Mouse (Mus musculus): ENCODE measurements around the gene Lztr1. TPM values are rescaled to one million over a fixed set of nuclear protein-coding genes. Genes with fewer than 3 reads are reported as not detected.

Gene Lztr1
- polyA plus RNA-seq, 1 experiment = 303 TPM

- TF ChIP-seq CTCF (IDR thresholded peaks at IDR 0.05; ENCODE audit: borderline replicate concordance, control insufficient read depth, extremely low read depth, insufficient read depth, low read length, poor library complexity) (no peak), POLR2A (IDR thresholded peaks at IDR 0.05; ENCODE audit: control insufficient read depth, extremely low read depth, insufficient read depth, low read length, poor library complexity) (no peak)
- Histone ChIP-seq H3K4me3 (ENCODE audit: control insufficient read depth, insufficient read depth, low read length) (no peak overlapping the region), H3K27ac (ENCODE audit: control insufficient read depth, insufficient read depth, low read length) (no peak overlapping the region), H3K36me3 (ENCODE audit: control insufficient read depth, insufficient read depth, low read length) (peaks cover 33% of the 10 kb centered on the region), H3K27me3 (ENCODE audit: control insufficient read depth, insufficient read depth, low read length) (no peaks in the 10 kb centered on the region), H3K4me1 (replicated peaks; ENCODE audit: control insufficient read depth, insufficient read depth, low read length) (peaks cover 3% of the 10 kb centered on the region)
- DNase-seq = peak; percentile 42
Observed at GRCm38 (mm10) chr16:17474091-17474490, 34.4 kb upstream of the Lztr1 start.

GRCm38 (mm10) chr16:17474761-17475160 lies 33.7 kb upstream of the Lztr1 start:
- DNase-seq = peak; percentile 24
- no peak overlapping the region for H3K4me3 ChIP-seq (ENCODE audit: control insufficient read depth, insufficient read depth, low read length)

GRCm38 (mm10) chr16:17475326-17475725 lies 33.2 kb upstream of the Lztr1 start:
- Histone ChIP-seq H3K36me3 (ENCODE audit: control insufficient read depth, insufficient read depth, low read length) (peaks cover 20% of the 10 kb centered on the region), H3K4me1 (replicated peaks; ENCODE audit: control insufficient read depth, insufficient read depth, low read length) (peaks cover 3% of the 10 kb centered on the region), H3K27ac (ENCODE audit: control insufficient read depth, insufficient read depth, low read length) (no peak overlapping the region), H3K4me3 (ENCODE audit: control insufficient read depth, insufficient read depth, low read length) (no peak overlapping the region), H3K27me3 (ENCODE audit: control insufficient read depth, insufficient read depth, low read length) (no peaks in the 10 kb centered on the region)
- TF ChIP-seq POLR2A (IDR thresholded peaks at IDR 0.05; ENCODE audit: control insufficient read depth, extremely low read depth, insufficient read depth, low read length, poor library complexity) (no peak), CTCF (IDR thresholded peaks at IDR 0.05; ENCODE audit: borderline replicate concordance, control insufficient read depth, extremely low read depth, insufficient read depth, low read length, poor library complexity) (no peak)
- 98% methylated on average over 4 of the region's 4 CpGs for WGBS
- no peak for DNase-seq

More at GRCm38 (mm10) chr16:17474761-17475160, 33.7 kb upstream of the Lztr1 start:
- H3K27ac ChIP-seq (ENCODE audit: control insufficient read depth, insufficient read depth, low read length) = no peak overlapping the region
- TF ChIP-seq POLR2A (IDR thresholded peaks at IDR 0.05; ENCODE audit: control insufficient read depth, extremely low read depth, insufficient read depth, low read length, poor library complexity) (no peak), CTCF (IDR thresholded peaks at IDR 0.05; ENCODE audit: borderline replicate concordance, control insufficient read depth, extremely low read depth, insufficient read depth, low read length, poor library complexity) (no peak)
- H3K4me1 ChIP-seq (replicated peaks; ENCODE audit: control insufficient read depth, insufficient read depth, low read length) = peaks cover 3% of the 10 kb centered on the region
- H3K27me3 ChIP-seq (ENCODE audit: control insufficient read depth, insufficient read depth, low read length) = no peaks in the 10 kb centered on the region
- 47% methylated on average over 2 of the region's 2 CpGs for WGBS
- peaks cover 26% of the 10 kb centered on the region for H3K36me3 ChIP-seq (ENCODE audit: control insufficient read depth, insufficient read depth, low read length)

- Histone ChIP-seq H3K27me3 (ENCODE audit: control insufficient read depth, insufficient read depth, low read length) (no peaks in the 10 kb centered on the region), H3K27ac (ENCODE audit: control insufficient read depth, insufficient read depth, low read length) (no peak overlapping the region), H3K4me1 (replicated peaks; ENCODE audit: control insufficient read depth, insufficient read depth, low read length) (peaks cover 3% of the 10 kb centered on the region), H3K4me3 (ENCODE audit: control insufficient read depth, insufficient read depth, low read length) (no peak overlapping the region), H3K36me3 (ENCODE audit: control insufficient read depth, insufficient read depth, low read length) (peaks cover 3% of the 10 kb centered on the region)
- no peak for DNase-seq
- 50% methylated on average over 4 of the region's 4 CpGs for WGBS
- TF ChIP-seq CTCF (IDR thresholded peaks at IDR 0.05; ENCODE audit: borderline replicate concordance, control insufficient read depth, extremely low read depth, insufficient read depth, low read length, poor library complexity) (no peak), POLR2A (IDR thresholded peaks at IDR 0.05; ENCODE audit: control insufficient read depth, extremely low read depth, insufficient read depth, low read length, poor library complexity) (no peak)
Observed at GRCm38 (mm10) chr16:17478331-17478943, 30.1 kb upstream of the Lztr1 start.

- H3K27ac ChIP-seq (ENCODE audit: control insufficient read depth, insufficient read depth, low read length) = no peak overlapping the region
- WGBS = 97% methylated on average over 2 of the region's 2 CpGs
- peaks cover 29% of the 10 kb centered on the region for H3K36me3 ChIP-seq (ENCODE audit: control insufficient read depth, insufficient read depth, low read length)
Observed at GRCm38 (mm10) chr16:17481465-17481864, 27.0 kb upstream of the Lztr1 start.

GRCm38 (mm10) chr16:17486505-17486904 lies 22.0 kb upstream of the Lztr1 start:
- H3K27me3 ChIP-seq (ENCODE audit: control insufficient read depth, insufficient read depth, low read length) = no peaks in the 10 kb centered on the region
- peaks cover 12% of the 10 kb centered on the region for H3K4me1 ChIP-seq (replicated peaks; ENCODE audit: control insufficient read depth, insufficient read depth, low read length)
- DNase-seq = peak; percentile 48
- TF ChIP-seq CTCF (IDR thresholded peaks at IDR 0.05; ENCODE audit: borderline replicate concordance, control insufficient read depth, extremely low read depth, insufficient read depth, low read length, poor library complexity) = no peak
- TF ChIP-seq POLR2A (IDR thresholded peaks at IDR 0.05; ENCODE audit: control insufficient read depth, extremely low read depth, insufficient read depth, low read length, poor library complexity) = no peak
- H3K4me3 ChIP-seq (ENCODE audit: control insufficient read depth, insufficient read depth, low read length) = no peak overlapping the region
- H3K36me3 ChIP-seq (ENCODE audit: control insufficient read depth, insufficient read depth, low read length) = peaks cover 34% of the 10 kb centered on the region
- WGBS = 15% methylated on average over 3 of the region's 3 CpGs
- H3K27ac ChIP-seq (ENCODE audit: control insufficient read depth, insufficient read depth, low read length) = no peak overlapping the region

More at GRCm38 (mm10) chr16:17481465-17481864, 27.0 kb upstream of the Lztr1 start:
- DNase-seq = no peak
- TF ChIP-seq CTCF (IDR thresholded peaks at IDR 0.05; ENCODE audit: borderline replicate concordance, control insufficient read depth, extremely low read depth, insufficient read depth, low read length, poor library complexity) (no peak), POLR2A (IDR thresholded peaks at IDR 0.05; ENCODE audit: control insufficient read depth, extremely low read depth, insufficient read depth, low read length, poor library complexity) (no peak)
- H3K4me3 ChIP-seq (ENCODE audit: control insufficient read depth, insufficient read depth, low read length) = no peak overlapping the region
- no peaks in the 10 kb centered on the region for H3K27me3 ChIP-seq (ENCODE audit: control insufficient read depth, insufficient read depth, low read length)
- H3K4me1 ChIP-seq (replicated peaks; ENCODE audit: control insufficient read depth, insufficient read depth, low read length) = peaks cover 2% of the 10 kb centered on the region
